Mouse (Mus musculus): Measurements from ENCODE around the gene Prkag2. TPM values are rescaled to one million over a fixed set of nuclear protein-coding genes. Genes with fewer than 3 reads are reported as not detected.

Prkag2 gene
- polyA plus RNA-seq, 1 experiment from 2014 or later: 21.7 TPM

- Histone ChIP-seq H3K9me3 (no peaks in the 10 kb centered on the region), H3K9ac (no peak overlapping the region), H3K27ac (no peak overlapping the region), H3K36me3 (no peaks in the 10 kb centered on the region), H3K4me3 (no peak overlapping the region), H3K4me2 (peak overlapping the region; percentile 31), H3K27me3 (no peaks in the 10 kb centered on the region), H3K4me1 (peaks cover 49% of the 10 kb centered on the region)
- 4% methylated on average over 9 of the region's 9 CpGs for WGBS
- ATAC-seq (ENCODE audit: insufficient number of reproducible peaks, low FRiP score, low TSS enrichment, low read depth): peak; percentile 66
Measured at GRCm38 (mm10) chr5:25010438-25010892, 90.0 kb downstream of the Prkag2 start.

- Histone ChIP-seq H3K4me3 (no peak overlapping the region), H3K9ac (no peak overlapping the region), H3K27me3 (no peaks in the 10 kb centered on the region), H3K36me3 (no peaks in the 10 kb centered on the region), H3K4me1 (peaks cover 51% of the 10 kb centered on the region), H3K9me3 (no peaks in the 10 kb centered on the region), H3K27ac (peak overlapping the region; percentile 79), H3K4me2 (no peak overlapping the region)
- ATAC-seq (ENCODE audit: insufficient number of reproducible peaks, low FRiP score, low TSS enrichment, low read depth): no peak
- 44% methylated on average over 3 of the region's 3 CpGs for WGBS
Measured at GRCm38 (mm10) chr5:25009770-25010169, 90.7 kb downstream of the Prkag2 start.

- Histone ChIP-seq H3K4me2 (no peak overlapping the region), H3K9ac (no peak overlapping the region), H3K4me1 (peaks cover 51% of the 10 kb centered on the region), H3K27ac (peak overlapping the region; percentile 79), H3K4me3 (no peak overlapping the region), H3K9me3 (no peaks in the 10 kb centered on the region), H3K36me3 (no peaks in the 10 kb centered on the region), H3K27me3 (no peaks in the 10 kb centered on the region)
- no peak for ATAC-seq (ENCODE audit: insufficient number of reproducible peaks, low FRiP score, low TSS enrichment, low read depth)
- WGBS: 20% methylated on average over 3 of the region's 3 CpGs
Measured at GRCm38 (mm10) chr5:25008966-25009365, 91.5 kb downstream of the Prkag2 start.

- no peaks in the 10 kb centered on the region for H3K36me3 ChIP-seq
- H3K27me3 ChIP-seq: no peaks in the 10 kb centered on the region
- ATAC-seq (ENCODE audit: insufficient number of reproducible peaks, low FRiP score, low TSS enrichment, low read depth): peak; percentile 50
- no peaks in the 10 kb centered on the region for H3K9me3 ChIP-seq
- no peak overlapping the region for H3K4me2 ChIP-seq
- H3K9ac ChIP-seq: no peak overlapping the region
- 32% methylated on average over 8 of the region's 8 CpGs for WGBS
- peaks cover 51% of the 10 kb centered on the region for H3K4me1 ChIP-seq
- no peak overlapping the region for H3K27ac ChIP-seq
- H3K4me3 ChIP-seq: no peak overlapping the region
Measured at GRCm38 (mm10) chr5:25006848-25007247, 93.6 kb downstream of the Prkag2 start.

GRCm38 (mm10) chr5:25005532-25006129, 94.8 kb downstream of the Prkag2 start:
- no peaks in the 10 kb centered on the region for H3K36me3 ChIP-seq
- no peak overlapping the region for H3K4me2 ChIP-seq
- H3K9ac ChIP-seq: no peak overlapping the region
- no peak for ATAC-seq (ENCODE audit: insufficient number of reproducible peaks, low FRiP score, low TSS enrichment, low read depth)
- H3K27ac ChIP-seq: no peak overlapping the region
- no peaks in the 10 kb centered on the region for H3K27me3 ChIP-seq
- WGBS: 51% methylated on average over 6 of the region's 6 CpGs
- H3K4me3 ChIP-seq: no peak overlapping the region
- peaks cover 49% of the 10 kb centered on the region for H3K4me1 ChIP-seq
- no peaks in the 10 kb centered on the region for H3K9me3 ChIP-seq

- no peak overlapping the region for H3K4me2 ChIP-seq
- H3K36me3 ChIP-seq: no peaks in the 10 kb centered on the region
- H3K4me3 ChIP-seq: no peak overlapping the region
- no peak for ATAC-seq (ENCODE audit: insufficient number of reproducible peaks, low FRiP score, low TSS enrichment, low read depth)
- no peak overlapping the region for H3K27ac ChIP-seq
- no peaks in the 10 kb centered on the region for H3K27me3 ChIP-seq
- WGBS: 39% methylated on average over 8 of the region's 8 CpGs
- H3K9me3 ChIP-seq: no peaks in the 10 kb centered on the region
- H3K9ac ChIP-seq: no peak overlapping the region
- H3K4me1 ChIP-seq: peaks cover 8% of the 10 kb centered on the region
Measured at GRCm38 (mm10) chr5:25001391-25001794, 99.0 kb downstream of the Prkag2 start.

GRCm38 (mm10) chr5:24999351-24999750, 101.1 kb downstream of the Prkag2 start:
- no peak overlapping the region for H3K4me3 ChIP-seq
- ATAC-seq (ENCODE audit: insufficient number of reproducible peaks, low FRiP score, low TSS enrichment, low read depth): no peak
- 85% methylated on average over 4 of the region's 4 CpGs for WGBS

GRCm38 (mm10) chr5:24995576-24996100, 104.8 kb downstream of the Prkag2 start:
- Histone ChIP-seq H3K4me1 (peaks cover 13% of the 10 kb centered on the region), H3K9me3 (no peaks in the 10 kb centered on the region), H3K27me3 (no peaks in the 10 kb centered on the region), H3K4me2 (peak overlapping the region; percentile 46), H3K4me3 (peak overlapping the region; percentile 20; the same call in 1 of the 2 replicates), H3K36me3 (no peaks in the 10 kb centered on the region), H3K9ac (0 out of 2 replicates have a peak overlapping the region, but pooled peaks have one; percentile 10), H3K27ac (0 out of 2 replicates have a peak overlapping the region, but pooled peaks have one; percentile 33)
- 20% methylated on average over 13 of the region's 13 CpGs for WGBS
- 0 out of 2 replicates have a peak, but pooled peaks have one; percentile 52 for ATAC-seq (ENCODE audit: insufficient number of reproducible peaks, low FRiP score, low TSS enrichment, low read depth)

More at GRCm38 (mm10) chr5:24999351-24999750, 101.1 kb downstream of the Prkag2 start:
- no peaks in the 10 kb centered on the region for H3K27me3 ChIP-seq
- no peak overlapping the region for H3K9ac ChIP-seq
- peaks cover 16% of the 10 kb centered on the region for H3K4me1 ChIP-seq
- no peaks in the 10 kb centered on the region for H3K36me3 ChIP-seq
- no peaks in the 10 kb centered on the region for H3K9me3 ChIP-seq
- H3K4me2 ChIP-seq: no peak overlapping the region
- H3K27ac ChIP-seq: no peak overlapping the region

- ATAC-seq (ENCODE audit: insufficient number of reproducible peaks, low FRiP score, low TSS enrichment, low read depth): no peak
- no peaks in the 10 kb centered on the region for H3K27me3 ChIP-seq
- no peak overlapping the region for H3K27ac ChIP-seq
- WGBS: 63% methylated on average over 3 of the region's 3 CpGs
- H3K4me3 ChIP-seq: no peak overlapping the region
- peaks cover 13% of the 10 kb centered on the region for H3K4me1 ChIP-seq
- H3K4me2 ChIP-seq: no peak overlapping the region
- H3K9ac ChIP-seq: no peak overlapping the region
- no peaks in the 10 kb centered on the region for H3K9me3 ChIP-seq
- H3K36me3 ChIP-seq: no peaks in the 10 kb centered on the region
Measured at GRCm38 (mm10) chr5:24993190-24993589, 107.3 kb downstream of the Prkag2 start.

- H3K4me1 ChIP-seq: peaks cover 13% of the 10 kb centered on the region
- no peaks in the 10 kb centered on the region for H3K36me3 ChIP-seq
- no peaks in the 10 kb centered on the region for H3K27me3 ChIP-seq
- no peaks in the 10 kb centered on the region for H3K9me3 ChIP-seq
- no peak overlapping the region for H3K9ac ChIP-seq
- 79% methylated on average over 1 of the region's 1 CpGs for WGBS
- no peak overlapping the region for H3K4me3 ChIP-seq
- no peak overlapping the region for H3K4me2 ChIP-seq
- H3K27ac ChIP-seq: no peak overlapping the region
- no peak for ATAC-seq (ENCODE audit: insufficient number of reproducible peaks, low FRiP score, low TSS enrichment, low read depth)
Measured at GRCm38 (mm10) chr5:24991575-24991974, 108.9 kb downstream of the Prkag2 start.

GRCm38 (mm10) chr5:24990460-24990859, 110.0 kb downstream of the Prkag2 start:
- Histone ChIP-seq H3K9me3 (no peaks in the 10 kb centered on the region), H3K4me3 (no peak overlapping the region), H3K36me3 (no peaks in the 10 kb centered on the region), H3K27me3 (no peaks in the 10 kb centered on the region), H3K4me1 (peaks cover 11% of the 10 kb centered on the region), H3K9ac (no peak overlapping the region), H3K4me2 (no peak overlapping the region), H3K27ac (no peak overlapping the region)
- WGBS: 80% methylated on average over 5 of the region's 5 CpGs
- no peak for ATAC-seq (ENCODE audit: insufficient number of reproducible peaks, low FRiP score, low TSS enrichment, low read depth)

- Histone ChIP-seq H3K27ac (no peak overlapping the region), H3K4me3 (no peak overlapping the region), H3K9ac (no peak overlapping the region), H3K4me2 (no peak overlapping the region), H3K4me1 (peaks cover 12% of the 10 kb centered on the region), H3K9me3 (no peaks in the 10 kb centered on the region), H3K27me3 (no peaks in the 10 kb centered on the region), H3K36me3 (no peaks in the 10 kb centered on the region)
- WGBS: 42% methylated on average over 3 of the region's 3 CpGs
- ATAC-seq (ENCODE audit: insufficient number of reproducible peaks, low FRiP score, low TSS enrichment, low read depth): no peak
Measured at GRCm38 (mm10) chr5:24989683-24990082, 110.8 kb downstream of the Prkag2 start.

Data from limb, embryonic 15.5 days (tissue).